13 mouse cellular contexts compared by ENCODE assay signal in the genomic region with DNA sequence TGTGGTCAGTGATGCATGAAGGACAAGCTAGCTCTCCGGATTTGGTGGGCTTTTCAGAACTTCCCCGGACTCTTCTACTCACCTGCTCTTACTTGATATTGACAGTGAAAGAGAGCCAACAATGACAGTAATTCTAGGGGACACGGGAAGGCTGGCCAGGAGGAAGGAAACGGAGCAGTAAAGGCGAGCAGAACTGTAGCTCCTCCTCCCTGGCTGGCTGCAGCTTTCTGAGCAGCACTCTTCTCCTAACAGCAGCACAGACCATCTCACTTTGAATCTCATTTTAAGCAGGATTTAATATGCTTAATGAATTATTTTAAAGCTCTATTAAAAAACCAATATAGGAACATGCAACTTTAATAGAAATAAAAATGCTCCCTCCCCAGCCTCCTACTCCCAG. TPM values are rescaled to one million over a fixed set of nuclear protein-coding genes. Genes with fewer than 3 reads are reported as not detected.
"Had no signal": no experiment of that assay in that cellular context is flagged by ENCODE, and none has a peak within 500 bp of the region (broad histone marks: within the 10 kb centered on the region; RNA-seq: fewer than 3 reads in every experiment).

No protein-coding gene starts in this region.

- H3K4me2 ChIP-seq: limb, embryonic 12.5 days; liver, embryonic 13.5 days; lung, embryonic 15.5 days; midbrain, embryonic 11.5 days; midbrain, embryonic 15.5 days; neural tube, embryonic 13.5 days had no signal

- ATAC-seq: inflammation-experienced regulatory T-cells, adult 6 months; intestine, postnatal 0 days; liver, postnatal 0 days; midbrain, embryonic 15.5 days had no signal

- H3K27me3 ChIP-seq: limb, embryonic 12.5 days; liver, embryonic 13.5 days; lung, embryonic 15.5 days; midbrain, embryonic 15.5 days; neural tube, embryonic 13.5 days had no signal

- DNase-seq: liver; liver, embryonic 13.5 days; liver, postnatal 0 days; lung, postnatal 14 days; thymus, postnatal 25 days had no signal

- H3K36me3 ChIP-seq: midbrain, embryonic 15.5 days had no signal

- H3K27ac ChIP-seq: limb, embryonic 12.5 days; liver, embryonic 13.5 days; lung, embryonic 15.5 days; midbrain, embryonic 15.5 days; neural tube, embryonic 13.5 days had no signal

- H3K9me3 ChIP-seq: limb, embryonic 12.5 days; liver, embryonic 13.5 days; lung, embryonic 15.5 days; midbrain, embryonic 15.5 days; neural tube, embryonic 13.5 days had no signal

- H3K4me3 ChIP-seq: limb, embryonic 12.5 days; liver, embryonic 13.5 days; lung, embryonic 15.5 days; midbrain, embryonic 15.5 days; neural tube, embryonic 13.5 days had no signal

- H3K9ac ChIP-seq: limb, embryonic 12.5 days; liver, embryonic 13.5 days; liver, postnatal 0 days; lung, embryonic 15.5 days; midbrain, embryonic 15.5 days; neural tube, embryonic 13.5 days had no signal

- H3K4me1 ChIP-seq: lung, embryonic 15.5 days had no signal

RNA-seq across cellular contexts. Expression of gene Ism2, which starts 32.4 kb away (rescaled TPM):
- total RNA-seq: monocyte, adult 5-6 weeks had no signal
- polyA plus RNA-seq: inflammation-experienced regulatory T-cells, adult 6 months had no signal
